Mouse (Mus musculus) embryonic facial prominence, embryonic 13.5 days (tissue): ENCODE measurements around the gene Olfr92. TPM values are rescaled to one million over a fixed set of nuclear protein-coding genes. Genes with fewer than 3 reads are reported as not detected.

Experiments used
- ATAC-seq: fragments of 200-750 bp; cut with Nextera tagmentation; 2 replicates; pipeline ENCODE4 v1.8.0; 2017; ENCODE audit warnings: low read depth; ENCODE audit not compliant: insufficient number of reproducible peaks, insufficient read depth, low FRiP score, low TSS enrichment
- H3K27ac ChIP-seq: fragments of 300-500 bp; sonication (generic); 2 replicates; pipeline ENCODE4 v1.5.1; 2015; ENCODE audit warnings: moderate library complexity, mild to moderate bottlenecking, inconsistent platforms
- H3K27me3 ChIP-seq: fragments of 300-500 bp; sonication (generic); 2 replicates; pipeline ENCODE4 v1.6.1; 2015; ENCODE audit warnings: mild to moderate bottlenecking, inconsistent platforms
- H3K36me3 ChIP-seq: fragments of 300-500 bp; sonication (generic); 2 replicates; pipeline ENCODE4 v1.6.1; 2015; ENCODE audit warnings: mild to moderate bottlenecking, inconsistent platforms
- H3K4me1 ChIP-seq: fragments of 300-500 bp; sonication (generic); 2 replicates; pipeline ENCODE4 v1.6.1; 2015; ENCODE audit warnings: inconsistent platforms
- H3K4me2 ChIP-seq: fragments of 300-500 bp; sonication (generic); 2 replicates; pipeline ENCODE4 v1.6.1; 2015; ENCODE audit warnings: moderate library complexity, mild to moderate bottlenecking, inconsistent platforms
- H3K4me3 ChIP-seq: fragments of 300-500 bp; sonication (generic); 2 replicates; pipeline ENCODE4 v1.5.1; 2015; ENCODE audit warnings: mild to moderate bottlenecking, inconsistent platforms
- H3K9ac ChIP-seq: fragments of 300-500 bp; sonication (generic); 2 replicates; pipeline ENCODE4 v1.6.1; 2015; ENCODE audit warnings: mild to moderate bottlenecking, inconsistent platforms
- H3K9me3 ChIP-seq: fragments of 300-500 bp; sonication (generic); 2 replicates; pipeline ENCODE4 v1.6.1; 2016; ENCODE audit warnings: inconsistent platforms
- WGBS: fragments of 180-500 bp; shearing (Covaris S2); methylation state at CpG from one replicate; pipeline ENCODE4 v1.1.7; 2015; ENCODE audit warnings: mixed read lengths; 5-methylcytosine and 5-hydroxymethylcytosine counted together
- polyA plus RNA-seq: library from polyadenylated mRNA; unstranded; fragments of >200 nt; fragmentation: Nextera tagmentation; extraction: Ambion mirVana; gene quantifications from 2 replicates; pipeline ENCODE4 v1.2.1, GENCODE M21; 2015

Gene Olfr92
- polyA plus RNA-seq, 1 experiment from 2014 or later, result not detected

- H3K9me3 ChIP-seq, result no peaks in the 10 kb centered on the region
- no peak overlapping the region for H3K27ac ChIP-seq
- H3K4me2 ChIP-seq, result no peak overlapping the region
- no peaks in the 10 kb centered on the region for H3K27me3 ChIP-seq
- no peak overlapping the region for H3K4me3 ChIP-seq
- 36% methylated on average over 1 of the region's 1 CpGs for WGBS
- H3K9ac ChIP-seq, result no peak overlapping the region
- peaks cover 36% of the 10 kb centered on the region for H3K36me3 ChIP-seq
- no peak for ATAC-seq
- H3K4me1 ChIP-seq, result peaks cover 19% of the 10 kb centered on the region
Measured at GRCm38 (mm10) chr17:37078193-37078592, 41.7 kb downstream of the Olfr92 start.

- peaks cover 19% of the 10 kb centered on the region for H3K4me1 ChIP-seq
- no peak overlapping the region for H3K4me2 ChIP-seq
- H3K36me3 ChIP-seq, result peaks cover 59% of the 10 kb centered on the region
- no peak overlapping the region for H3K27ac ChIP-seq
- no peak for ATAC-seq
- no peaks in the 10 kb centered on the region for H3K27me3 ChIP-seq
- H3K9ac ChIP-seq, result no peak overlapping the region
- no peak overlapping the region for H3K4me3 ChIP-seq
- H3K9me3 ChIP-seq, result no peaks in the 10 kb centered on the region
- WGBS, result 89% methylated on average over 2 of the region's 2 CpGs
Measured at GRCm38 (mm10) chr17:37075766-37076165, 44.1 kb downstream of the Olfr92 start.

- no peak for ATAC-seq
- WGBS, result 80% methylated on average over 6 of the region's 6 CpGs
- peaks cover 65% of the 10 kb centered on the region for H3K36me3 ChIP-seq
Measured at GRCm38 (mm10) chr17:37075181-37075580, 44.7 kb downstream of the Olfr92 start.

GRCm38 (mm10) chr17:37072730-37073276 lies 47.1 kb downstream of the Olfr92 start:
- Histone ChIP-seq H3K4me2 (no peak overlapping the region), H3K9ac (no peak overlapping the region), H3K27me3 (no peaks in the 10 kb centered on the region), H3K4me3 (no peak overlapping the region), H3K27ac (no peak overlapping the region), H3K9me3 (no peaks in the 10 kb centered on the region), H3K36me3 (peaks cover 89% of the 10 kb centered on the region), H3K4me1 (peaks cover 5% of the 10 kb centered on the region)
- ATAC-seq, result no peak
- 70% methylated on average over 11 of the region's 11 CpGs for WGBS

More at GRCm38 (mm10) chr17:37075181-37075580, 44.7 kb downstream of the Olfr92 start:
- Histone ChIP-seq H3K4me2 (no peak overlapping the region), H3K4me1 (peaks cover 19% of the 10 kb centered on the region), H3K9me3 (no peaks in the 10 kb centered on the region), H3K9ac (no peak overlapping the region), H3K4me3 (no peak overlapping the region), H3K27ac (no peak overlapping the region), H3K27me3 (no peaks in the 10 kb centered on the region)

GRCm38 (mm10) chr17:37072080-37072729 lies 47.7 kb downstream of the Olfr92 start:
- Histone ChIP-seq H3K4me3 (no peak overlapping the region), H3K9ac (no peak overlapping the region), H3K36me3 (peaks cover 95% of the 10 kb centered on the region), H3K27ac (no peak overlapping the region), H3K9me3 (no peaks in the 10 kb centered on the region), H3K27me3 (no peaks in the 10 kb centered on the region), H3K4me2 (no peak overlapping the region), H3K4me1 (no peaks in the 10 kb centered on the region)
- 84% methylated on average over 12 of the region's 12 CpGs for WGBS
- no peak for ATAC-seq

GRCm38 (mm10) chr17:37070121-37070520 lies 49.8 kb downstream of the Olfr92 start:
- H3K9ac ChIP-seq, result no peak overlapping the region
- no peak overlapping the region for H3K4me3 ChIP-seq
- peaks cover 97% of the 10 kb centered on the region for H3K36me3 ChIP-seq
- no peak for ATAC-seq
- H3K27ac ChIP-seq, result no peak overlapping the region
- WGBS, result 89% methylated on average over 8 of the region's 8 CpGs
- H3K4me1 ChIP-seq, result no peaks in the 10 kb centered on the region
- no peaks in the 10 kb centered on the region for H3K27me3 ChIP-seq
- no peak overlapping the region for H3K4me2 ChIP-seq
- H3K9me3 ChIP-seq, result no peaks in the 10 kb centered on the region

GRCm38 (mm10) chr17:37067861-37068260 lies 52.0 kb downstream of the Olfr92 start:
- Histone ChIP-seq H3K9me3 (no peaks in the 10 kb centered on the region), H3K27ac (no peak overlapping the region), H3K27me3 (no peaks in the 10 kb centered on the region), H3K4me2 (no peak overlapping the region), H3K9ac (no peak overlapping the region), H3K4me1 (no peaks in the 10 kb centered on the region), H3K36me3 (peaks cover 96% of the 10 kb centered on the region), H3K4me3 (no peak overlapping the region)
- WGBS, result 85% methylated on average over 1 of the region's 1 CpGs
- ATAC-seq, result no peak

- Histone ChIP-seq H3K27me3 (no peaks in the 10 kb centered on the region), H3K27ac (no peak overlapping the region), H3K36me3 (peaks cover 96% of the 10 kb centered on the region), H3K4me1 (no peaks in the 10 kb centered on the region), H3K9me3 (no peaks in the 10 kb centered on the region), H3K9ac (no peak overlapping the region), H3K4me2 (no peak overlapping the region), H3K4me3 (no peak overlapping the region)
- no peak for ATAC-seq
- 90% methylated on average over 2 of the region's 2 CpGs for WGBS
Measured at GRCm38 (mm10) chr17:37065993-37066392, 53.9 kb downstream of the Olfr92 start.

- no peak for ATAC-seq
- Histone ChIP-seq H3K4me1 (no peaks in the 10 kb centered on the region), H3K36me3 (peaks cover 93% of the 10 kb centered on the region), H3K4me2 (no peak overlapping the region), H3K27ac (no peak overlapping the region), H3K27me3 (no peaks in the 10 kb centered on the region), H3K9ac (no peak overlapping the region), H3K9me3 (no peaks in the 10 kb centered on the region), H3K4me3 (no peak overlapping the region)
- WGBS, result 68% methylated on average over 11 of the region's 11 CpGs
Measured at GRCm38 (mm10) chr17:37063686-37064495, 56.0 kb downstream of the Olfr92 start.

- no peaks in the 10 kb centered on the region for H3K27me3 ChIP-seq
- no peak overlapping the region for H3K4me3 ChIP-seq
- ATAC-seq, result no peak
- no peak overlapping the region for H3K9ac ChIP-seq
- H3K9me3 ChIP-seq, result no peaks in the 10 kb centered on the region
- peaks cover 92% of the 10 kb centered on the region for H3K36me3 ChIP-seq
- no peak overlapping the region for H3K27ac ChIP-seq
- WGBS, result 47% methylated on average over 10 of the region's 10 CpGs
- H3K4me2 ChIP-seq, result no peak overlapping the region
- no peaks in the 10 kb centered on the region for H3K4me1 ChIP-seq
Measured at GRCm38 (mm10) chr17:37063063-37063462, 56.8 kb downstream of the Olfr92 start.

- WGBS, result 85% methylated on average over 10 of the region's 10 CpGs
- Histone ChIP-seq H3K27ac (no peak overlapping the region), H3K9me3 (no peaks in the 10 kb centered on the region), H3K27me3 (no peaks in the 10 kb centered on the region), H3K36me3 (peaks cover 86% of the 10 kb centered on the region), H3K4me1 (no peaks in the 10 kb centered on the region), H3K4me2 (no peak overlapping the region), H3K9ac (no peak overlapping the region), H3K4me3 (no peak overlapping the region)
- ATAC-seq, result no peak
Measured at GRCm38 (mm10) chr17:37062101-37062641, 57.7 kb downstream of the Olfr92 start.
